Mouse (Mus musculus) embryonic fibroblast, embryonic 13.5 days (primary cell): Measurements from ENCODE around the gene Pnliprp1. TPM values are rescaled to one million over a fixed set of nuclear protein-coding genes. Genes with fewer than 3 reads are reported as not detected.
A peak's percentile ranks its signal among the peaks of the same experiment; 100 is the strongest.

Experiments
- H3K27ac ChIP-seq: 2 replicates; pipeline ENCODE4 v1.5.1; 2012; ENCODE audit warnings: low read length, control low read depth, inconsistent platforms; ENCODE audit not compliant: insufficient read depth
- H3K4me1 ChIP-seq: 2 replicates; pipeline ENCODE4 v1.6.1; 2011; ENCODE audit warnings: low read length; ENCODE audit not compliant: control insufficient read depth, insufficient read depth
- H3K4me3 ChIP-seq: 2 replicates; pipeline ENCODE4 v1.5.1; 2011; ENCODE audit warnings: mild to moderate bottlenecking, control low read depth, low read length; ENCODE audit not compliant: insufficient read depth
- CTCF ChIP-seq: IDR thresholded peaks from 2 replicates; pipeline ENCODE4 v1.5.1; 2011; ENCODE audit warnings: mild to moderate bottlenecking, control low read depth, low read length, moderate library complexity, borderline replicate concordance; ENCODE audit not compliant: insufficient read depth
- POLR2A ChIP-seq: IDR thresholded peaks from 2 replicates; pipeline ENCODE4 v1.6.1; 2011; ENCODE audit warnings: low read depth, mild to moderate bottlenecking, control low read depth, low read length, moderate library complexity
- polyA plus RNA-seq: library from polyadenylated mRNA; stranded (reverse); fragments of >200 nt; gene quantifications from 2 replicates; pipeline ENCODE4 v1.2.4, GENCODE M21; 2011; ENCODE audit warnings: low read depth; ENCODE audit not compliant: missing spikeins, insufficient read length

Pnliprp1 gene
- polyA plus RNA-seq, 1 experiment = not detected

GRCm38 (mm10) chr19:58762848-58763541 lies 34.3 kb downstream of the Pnliprp1 start:
- peak; percentile 98 for TF ChIP-seq CTCF
- no peak for TF ChIP-seq POLR2A
- H3K27ac ChIP-seq = no peak overlapping the region
- H3K4me1 ChIP-seq = no peaks in the 10 kb centered on the region
- H3K4me3 ChIP-seq = no peak overlapping the region

- no peak for TF ChIP-seq CTCF
- TF ChIP-seq POLR2A = no peak
- no peak overlapping the region for H3K4me3 ChIP-seq
Measured at GRCm38 (mm10) chr19:58767329-58767728, 38.6 kb downstream of the Pnliprp1 start.

GRCm38 (mm10) chr19:58776461-58776860 lies 47.8 kb downstream of the Pnliprp1 start:
- no peak overlapping the region for H3K27ac ChIP-seq
- H3K4me1 ChIP-seq = no peaks in the 10 kb centered on the region; the same call in 1 of the 2 replicates
- no peak overlapping the region for H3K4me3 ChIP-seq
- TF ChIP-seq POLR2A = no peak
- TF ChIP-seq CTCF = no peak

More at GRCm38 (mm10) chr19:58767329-58767728, 38.6 kb downstream of the Pnliprp1 start:
- Histone ChIP-seq H3K4me1 (no peaks in the 10 kb centered on the region; the same call in 1 of the 2 replicates), H3K27ac (no peak overlapping the region)

GRCm38 (mm10) chr19:58781566-58781965 lies 52.9 kb downstream of the Pnliprp1 start:
- TF ChIP-seq CTCF (no peak), POLR2A (no peak)
- Histone ChIP-seq H3K4me3 (no peak overlapping the region), H3K27ac (no peak overlapping the region), H3K4me1 (no peaks in the 10 kb centered on the region)

GRCm38 (mm10) chr19:58783938-58784337 lies 55.3 kb downstream of the Pnliprp1 start:
- no peaks in the 10 kb centered on the region for H3K4me1 ChIP-seq
- H3K27ac ChIP-seq = no peak overlapping the region
- no peak for TF ChIP-seq CTCF
- no peak for TF ChIP-seq POLR2A
- H3K4me3 ChIP-seq = no peak overlapping the region

- no peak overlapping the region for H3K27ac ChIP-seq
- no peak overlapping the region for H3K4me3 ChIP-seq
- no peak for TF ChIP-seq POLR2A
- TF ChIP-seq CTCF = no peak
- H3K4me1 ChIP-seq = no peaks in the 10 kb centered on the region
Measured at GRCm38 (mm10) chr19:58789194-58789593, 60.5 kb downstream of the Pnliprp1 start.

Other genes with a start within 250 kb of the Pnliprp1 start
- not detected in 2 replicates for gene Ccdc172, start 216.9 kb upstream of the Pnliprp1 start, polyA plus RNA-seq
- gene Pnlip, start 76.4 kb upstream of the Pnliprp1 start, polyA plus RNA-seq = not detected in 2 replicates
- not detected in 2 replicates for gene Pnliprp2, start 30.8 kb downstream of the Pnliprp1 start, polyA plus RNA-seq
- not detected in 2 replicates for gene 1700019N19Rik, start 65.6 kb downstream of the Pnliprp1 start, polyA plus RNA-seq
- gene Eno4, start 214.5 kb downstream of the Pnliprp1 start, polyA plus RNA-seq = not detected in 2 replicates
- gene Hspa12a, start 214.8 kb downstream of the Pnliprp1 start, polyA plus RNA-seq = 7.1 and 9.0 TPM in 2 replicates